Mouse (Mus musculus) forebrain, embryonic 10.5 days (tissue): ENCODE measurements around the gene Adh7. TPM values are rescaled to one million over a fixed set of nuclear protein-coding genes. Genes with fewer than 3 reads are reported as not detected.

Experiments used
- DNase-seq: peaks from one replicate; pipeline ENCODE4 v3.0.0-alpha.2; 2017; ENCODE audit warnings: low spot score; ENCODE audit errors: extremely low spot score
- H3K27ac ChIP-seq: fragments of 300-500 bp; sonication (generic); 2 replicates; pipeline ENCODE4 v1.5.1; 2016; ENCODE audit warnings: mild to moderate bottlenecking
- H3K27me3 ChIP-seq: fragments of 300-500 bp; sonication (generic); 2 replicates; pipeline ENCODE4 v1.6.1; 2016; ENCODE audit warnings: mild to moderate bottlenecking; ENCODE audit not compliant: poor library complexity, severe bottlenecking
- H3K36me3 ChIP-seq: fragments of 300-500 bp; sonication (generic); replicated peaks from 2 replicates; pipeline ENCODE4 v1.6.1; 2016; ENCODE audit warnings: mild to moderate bottlenecking, moderate library complexity
- H3K4me1 ChIP-seq: fragments of 300-500 bp; sonication (generic); 2 replicates; pipeline ENCODE4 v1.6.1; 2016
- H3K4me3 ChIP-seq: fragments of 300-500 bp; sonication (generic); 2 replicates; pipeline ENCODE4 v1.5.1; 2016; ENCODE audit warnings: mild to moderate bottlenecking, moderate library complexity
- H3K9me3 ChIP-seq: fragments of 300-500 bp; sonication (generic); 2 replicates; pipeline ENCODE4 v1.6.1; 2016; ENCODE audit warnings: mild to moderate bottlenecking, moderate library complexity
- WGBS: fragments of 180-500 bp; shearing (Covaris S2); methylation state at CpG from one replicate; pipeline ENCODE4 v1.1.7; 2016; 5-methylcytosine and 5-hydroxymethylcytosine counted together
- polyA plus RNA-seq: library from polyadenylated mRNA; unstranded; fragments of >200 nt; fragmentation: Nextera tagmentation; extraction: Ambion mirVana; gene quantifications from 2 replicates; pipeline ENCODE4 v1.2.1, GENCODE M21; 2016

Adh7 gene
- polyA plus RNA-seq, 1 experiment from 2014 or later: not detected

GRCm38 (mm10) chr3:138264648-138265047 is 47.1 kb downstream of the Adh7 start:
- H3K27ac ChIP-seq: no peak overlapping the region
- H3K4me3 ChIP-seq: no peak overlapping the region
- WGBS: 88% methylated on average over 3 of the region's 3 CpGs
- no peaks in the 10 kb centered on the region for H3K27me3 ChIP-seq
- no peaks in the 10 kb centered on the region for H3K9me3 ChIP-seq
- H3K36me3 ChIP-seq: no peaks in the 10 kb centered on the region
- no peaks in the 10 kb centered on the region for H3K4me1 ChIP-seq
- no peak for DNase-seq

- WGBS: 32% methylated on average over 1 of the region's 1 CpGs
- Histone ChIP-seq H3K27me3 (no peaks in the 10 kb centered on the region), H3K9me3 (no peaks in the 10 kb centered on the region), H3K4me1 (no peaks in the 10 kb centered on the region), H3K27ac (no peak overlapping the region), H3K36me3 (no peaks in the 10 kb centered on the region), H3K4me3 (no peak overlapping the region)
- DNase-seq: no peak
Measured at GRCm38 (mm10) chr3:138270507-138270906, 52.9 kb downstream of the Adh7 start.

- Histone ChIP-seq H3K4me1 (no peaks in the 10 kb centered on the region), H3K9me3 (no peaks in the 10 kb centered on the region), H3K27me3 (no peaks in the 10 kb centered on the region), H3K36me3 (no peaks in the 10 kb centered on the region), H3K27ac (no peak overlapping the region), H3K4me3 (no peak overlapping the region)
- DNase-seq: no peak
- 91% methylated on average over 2 of the region's 2 CpGs for whole genome bisulfite sequencing
Measured at GRCm38 (mm10) chr3:138271297-138271696, 53.7 kb downstream of the Adh7 start.

- WGBS: 86% methylated on average over 7 of the region's 7 CpGs
- DNase-seq: no peak
- Histone ChIP-seq H3K9me3 (no peaks in the 10 kb centered on the region), H3K27ac (no peak overlapping the region), H3K4me3 (no peak overlapping the region), H3K27me3 (no peaks in the 10 kb centered on the region), H3K4me1 (no peaks in the 10 kb centered on the region), H3K36me3 (no peaks in the 10 kb centered on the region)
Measured at GRCm38 (mm10) chr3:138273080-138273479, 55.5 kb downstream of the Adh7 start.

GRCm38 (mm10) chr3:138275100-138275499 is 57.5 kb downstream of the Adh7 start:
- no peak overlapping the region for H3K27ac ChIP-seq
- no peaks in the 10 kb centered on the region for H3K4me1 ChIP-seq
- no peaks in the 10 kb centered on the region for H3K27me3 ChIP-seq
- H3K36me3 ChIP-seq: no peaks in the 10 kb centered on the region
- no peaks in the 10 kb centered on the region for H3K9me3 ChIP-seq
- WGBS: 93% methylated on average over 3 of the region's 3 CpGs
- no peak for DNase-seq
- no peak overlapping the region for H3K4me3 ChIP-seq

- 76% methylated on average over 9 of the region's 9 CpGs for WGBS
- Histone ChIP-seq H3K27ac (no peak overlapping the region), H3K36me3 (no peaks in the 10 kb centered on the region), H3K27me3 (no peaks in the 10 kb centered on the region), H3K4me3 (no peak overlapping the region), H3K9me3 (no peaks in the 10 kb centered on the region), H3K4me1 (peaks cover 8% of the 10 kb centered on the region)
- DNase-seq: no peak
Measured at GRCm38 (mm10) chr3:138282556-138282955, 65.0 kb downstream of the Adh7 start.

Other genes with a start within 250 kb of the Adh7 start
- gene Dapp1, start 236.2 kb upstream of the Adh7 start, polyA plus RNA-seq: 2.2 and 3.5 TPM in 2 replicates
- gene 1110002E22Rik, start 152.7 kb upstream of the Adh7 start, polyA plus RNA-seq: 0.02 TPM in 1 of 2 replicates, not detected in the other
- not detected in 2 replicates for gene Gm5105, start 150.4 kb upstream of the Adh7 start, polyA plus RNA-seq
- 19.7 and 20.1 TPM in 2 replicates for gene Trmt10a, start 74.3 kb upstream of the Adh7 start, polyA plus RNA-seq
- 11.1 and 11.4 TPM in 2 replicates for gene Mttp, start 72.8 kb upstream of the Adh7 start, polyA plus RNA-seq
- gene 4930579F01Rik, start 23.9 kb upstream of the Adh7 start, polyA plus RNA-seq: not detected in 2 replicates
- 0.17 TPM in 1 of 2 replicates, not detected in the other for gene Adh1, start 43.2 kb downstream of the Adh7 start, polyA plus RNA-seq
- gene Adh6a, start 95.5 kb downstream of the Adh7 start, polyA plus RNA-seq: not detected in 2 replicates
- 0.77 and 0.83 TPM in 2 replicates for gene Adh6b, start 124.0 kb downstream of the Adh7 start, polyA plus RNA-seq
- not detected in 2 replicates for gene Adh4, start 197.7 kb downstream of the Adh7 start, polyA plus RNA-seq
- 276 and 281 TPM in 2 replicates for gene Adh5, start 225.3 kb downstream of the Adh7 start, polyA plus RNA-seq